In genomic region chr1:50958844-50959243, GRCm38 (mm10) we compare ENCODE assay signal across 30 mouse cellular contexts. TPM values are rescaled to one million over a fixed set of nuclear protein-coding genes. Genes with fewer than 3 reads are reported as not detected.
DNase-seq lines count a peak whose midpoint lies in the region; ATAC-seq and TF ChIP-seq lines count a peak whose summit lies in the region.
"Had no signal": no experiment of that assay in that cellular context is flagged by ENCODE, and none has a peak within 500 bp of the region (broad histone marks: within the 10 kb centered on the region; RNA-seq: fewer than 3 reads in every experiment).

No protein-coding gene starts in this region.

- DNase-seq in cerebellum, adult 11 months, result peak; percentile 27
- DNase-seq in cerebellum, postnatal 4 days (ENCODE audit: low spot score in 2 of 2), result no peak
- peak; percentile 50 to 65 for DNase-seq in cerebellum, adult 2 months
- peak; percentile 57 for DNase-seq in cerebellum, adult 9-11 months
- DNase-seq in cerebellum, postnatal 25 days, result peak; percentile 34 to 68
- DNase-seq in gastrocnemius, postnatal 25 days, result no peak
- DNase-seq in adrenal gland, adult (ENCODE audit: inconsistent age in 2 of 2, low spot score in 1 of 2), result no peak
- DNase-seq: adrenal gland, adult 8-10 months; adrenal gland, postnatal 25 days; gastrocnemius, postnatal 36 days; heart, adult 2 months; heart, postnatal 14 days; heart, postnatal 4 days; kidney, adult 18-20 months; kidney, adult 9 months had no signal

- H3K9ac ChIP-seq in liver, embryonic 12.5 days, result no peak overlapping the region
- H3K9ac ChIP-seq: embryonic facial prominence, embryonic 12.5 days; embryonic facial prominence, embryonic 15.5 days; heart, embryonic 13.5 days; hindbrain, embryonic 14.5 days had no signal

- H3K9me3 ChIP-seq in liver, embryonic 12.5 days (replicated peaks), result no peaks in the 10 kb centered on the region
- H3K9me3 ChIP-seq: embryonic facial prominence, embryonic 12.5 days; embryonic facial prominence, embryonic 15.5 days; G1E; heart, embryonic 10.5 days; heart, embryonic 13.5 days had no signal

- TF ChIP-seq POLR2A in cerebellum, adult 2 months (IDR thresholded peaks at IDR 0.05; ENCODE audit: borderline replicate concordance, insufficient read depth, low read length), result no peak

- no peaks in the 10 kb centered on the region for H3K36me3 ChIP-seq in liver, embryonic 12.5 days
- H3K36me3 ChIP-seq: embryonic facial prominence, embryonic 12.5 days; embryonic facial prominence, embryonic 15.5 days; G1E; heart, embryonic 10.5 days; heart, embryonic 13.5 days had no signal

- peaks cover 4% of the 10 kb centered on the region; the same call in 1 of the 2 replicates for H3K4me1 ChIP-seq in cerebellum, adult 2 months (ENCODE audit: control insufficient read depth, insufficient read depth, low read length)
- H3K4me1 ChIP-seq in liver, embryonic 12.5 days, result no peaks in the 10 kb centered on the region
- H3K4me1 ChIP-seq: embryonic facial prominence, embryonic 12.5 days; embryonic facial prominence, embryonic 15.5 days; heart, embryonic 10.5 days; heart, embryonic 13.5 days had no signal

- H3K4me3 ChIP-seq in cerebellum, adult 2 months (replicated peaks; ENCODE audit: insufficient read depth, low read depth, low read length), result no peak overlapping the region
- no peak overlapping the region for H3K4me3 ChIP-seq in liver, embryonic 12.5 days
- H3K4me3 ChIP-seq: embryonic facial prominence, embryonic 12.5 days; embryonic facial prominence, embryonic 15.5 days; heart, adult 2 months; heart, embryonic 10.5 days; heart, embryonic 13.5 days had no signal

- 9% methylated on average over 1 of the region's 1 CpGs for WGBS in cerebellum, adult 2 months
- 77% methylated on average over 1 of the region's 1 CpGs for WGBS in liver, embryonic 12.5 days (ENCODE audit: insufficient replicate concordance)

- H3K27me3 ChIP-seq in cerebellum, adult 2 months (ENCODE audit: control insufficient read depth, insufficient read depth, low read length), result no peaks in the 10 kb centered on the region
- no peaks in the 10 kb centered on the region for H3K27me3 ChIP-seq in liver, embryonic 12.5 days (replicated peaks)
- H3K27me3 ChIP-seq: CH12.LX; embryonic facial prominence, embryonic 12.5 days; embryonic facial prominence, embryonic 15.5 days; heart, embryonic 13.5 days had no signal

- TF ChIP-seq CTCF in cerebellum, adult 2 months (IDR thresholded peaks at IDR 0.05; ENCODE audit: borderline replicate concordance, insufficient read depth, low read depth, low read length), result no peak

- no peak overlapping the region for H3K27ac ChIP-seq in cerebellum, adult 2 months (ENCODE audit: insufficient read depth, low read length)
- no peak overlapping the region for H3K27ac ChIP-seq in liver, embryonic 12.5 days
- H3K27ac ChIP-seq: embryonic facial prominence, embryonic 12.5 days; embryonic facial prominence, embryonic 15.5 days; heart, adult 2 months; heart, embryonic 10.5 days; heart, embryonic 13.5 days; hindbrain, embryonic 14.5 days; hindbrain, postnatal 0 days had no signal

- no peak overlapping the region for H3K4me2 ChIP-seq in liver, embryonic 12.5 days
- H3K4me2 ChIP-seq: embryonic facial prominence, embryonic 12.5 days; embryonic facial prominence, embryonic 15.5 days; heart, embryonic 13.5 days; hindbrain, embryonic 14.5 days had no signal

- no peak for ATAC-seq in liver, embryonic 12.5 days
- ATAC-seq: forebrain, embryonic 14.5 days; hindbrain, postnatal 0 days; inflammation-experienced regulatory T-cells, adult 6 months; intestine, embryonic 16.5 days; Patski had no signal

RNA-seq across cellular contexts. Expression of gene Tmeff2, which starts 58.4 kb away (rescaled TPM):
- 62.8 and 67.0 TPM in 2 replicates for polyA plus RNA-seq in cerebellum, adult 2 months (2012; rRNA removed)
- total RNA-seq in gastrocnemius, postnatal 25 days (2021), result 1 to 10 TPM; 1.7 to 2.9 TPM
- polyA plus RNA-seq in liver, embryonic 12.5 days (2016; fragmentation: Nextera tagmentation; extraction: Ambion mirVana), result 0.50 and 0.56 TPM in 2 replicates
- total RNA-seq: CH12.LX; common myeloid progenitor, adult 5-6 weeks; granulocyte monocyte progenitor cell, adult 5-6 weeks had no signal
- polyA plus RNA-seq: G1E; inflammation-experienced regulatory T-cells, adult 6 months had no signal

Comparison
In these comparisons a context has a peak if more than half of its experiments do, and no peak if none do; other contexts are left out.
1. DNase-seq: peak in cerebellum, adult 11 months (single experiment), cerebellum, adult 2 months (2 of 2), cerebellum, adult 9-11 months (single experiment) and cerebellum, postnatal 25 days (2 of 2); none in cerebellum, postnatal 4 days (0 of 2), gastrocnemius, postnatal 25 days (single experiment) and adrenal gland, adult (0 of 2).
2. RNA of gene Tmeff2, which starts 58.4 kb away (polyA plus RNA-seq): 62.8 to 67.0 TPM in cerebellum, adult 2 months; 0.50 to 0.56 TPM in liver, embryonic 12.5 days; every median in the first group is over 10 times any median in the second.